Mouse (Mus musculus) intestine, postnatal 0 days (tissue): Measurements from ENCODE around the gene Tapbpl. TPM values are rescaled to one million over a fixed set of nuclear protein-coding genes. Genes with fewer than 3 reads are reported as not detected.

Experiments used
- ATAC-seq: fragments of 200-750 bp; cut with Nextera tagmentation; 2 replicates; pipeline ENCODE4 v1.8.0; 2017; ENCODE audit warnings: mild to moderate bottlenecking, moderate TSS enrichment, moderate library complexity
- H3K27ac ChIP-seq: fragments of 300-500 bp; sonication (generic); 2 replicates; pipeline ENCODE4 v1.5.1; 2014; ENCODE audit warnings: mild to moderate bottlenecking, low read depth, low read length, moderate library complexity
- H3K27me3 ChIP-seq: fragments of 300-500 bp; sonication (generic); replicated peaks from 2 replicates; pipeline ENCODE4 v1.6.1; 2014; ENCODE audit warnings: low read length, mixed read lengths; ENCODE audit not compliant: control insufficient read depth, insufficient read depth
- H3K36me3 ChIP-seq: fragments of 300-500 bp; sonication (generic); 2 replicates; pipeline ENCODE4 v1.6.1; 2014; ENCODE audit warnings: mild to moderate bottlenecking, moderate library complexity; ENCODE audit not compliant: control insufficient read depth, insufficient read depth
- H3K4me1 ChIP-seq: fragments of 300-500 bp; sonication (generic); replicated peaks from 2 replicates; pipeline ENCODE4 v1.6.1; 2014; ENCODE audit warnings: antibody characterized with exemption, low read length, mixed read lengths; ENCODE audit not compliant: control insufficient read depth, insufficient read depth
- H3K4me2 ChIP-seq: fragments of 300-500 bp; sonication (generic); replicated peaks from 2 replicates; pipeline ENCODE4 v1.6.1; 2014; ENCODE audit warnings: low read depth, mild to moderate bottlenecking, moderate library complexity
- H3K4me3 ChIP-seq: fragments of 300-500 bp; sonication (generic); 2 replicates; pipeline ENCODE4 v1.5.1; 2014; ENCODE audit warnings: low read depth, low read length
- H3K9ac ChIP-seq: fragments of 300-500 bp; sonication (generic); 2 replicates; pipeline ENCODE4 v1.6.1; 2014; ENCODE audit warnings: mild to moderate bottlenecking, low read depth, low read length
- H3K9me3 ChIP-seq: fragments of 300-500 bp; sonication (generic); 2 replicates; pipeline ENCODE4 v1.6.1; 2016; ENCODE audit warnings: mixed run types; ENCODE audit not compliant: control insufficient read depth
- CTCF ChIP-seq: sonication (generic); IDR thresholded peaks from 2 replicates; pipeline ENCODE4 v1.5.1; 2016; ENCODE audit warnings: low read depth, mild to moderate bottlenecking, control low read depth, antibody characterized with exemption, moderate library complexity
- WGBS: fragments of 180-500 bp; shearing (Covaris S2); extraction: QIAGEN DNeasy Blood & Tissue Kit; methylation state at CpG from one replicate; pipeline ENCODE4 v1.1.7; 2014; 5-methylcytosine and 5-hydroxymethylcytosine counted together
- polyA plus RNA-seq: library from polyadenylated mRNA; unstranded; fragments of >200 nt; fragmentation: Nextera tagmentation; extraction: Ambion mirVana; gene quantifications from 2 replicates; pipeline ENCODE4 v1.2.1, GENCODE M21; 2015

The Tapbpl gene
- polyA plus RNA-seq, 1 experiment from 2014 or later: 25.9 TPM

GRCm38 (mm10) chr6:125241566-125241965 is 9.9 kb upstream of the Tapbpl start:
- H3K27me3 ChIP-seq: no peaks in the 10 kb centered on the region
- H3K27ac ChIP-seq: no peak overlapping the region
- no peaks in the 10 kb centered on the region for H3K4me1 ChIP-seq
- H3K9ac ChIP-seq: no peak overlapping the region
- 79% methylated on average over 8 of the region's 8 CpGs for WGBS
- TF ChIP-seq CTCF: no peak
- no peaks in the 10 kb centered on the region for H3K36me3 ChIP-seq
- no peak overlapping the region for H3K4me3 ChIP-seq
- H3K4me2 ChIP-seq: no peak overlapping the region
- ATAC-seq: no peak
- no peaks in the 10 kb centered on the region for H3K9me3 ChIP-seq

DNA sequence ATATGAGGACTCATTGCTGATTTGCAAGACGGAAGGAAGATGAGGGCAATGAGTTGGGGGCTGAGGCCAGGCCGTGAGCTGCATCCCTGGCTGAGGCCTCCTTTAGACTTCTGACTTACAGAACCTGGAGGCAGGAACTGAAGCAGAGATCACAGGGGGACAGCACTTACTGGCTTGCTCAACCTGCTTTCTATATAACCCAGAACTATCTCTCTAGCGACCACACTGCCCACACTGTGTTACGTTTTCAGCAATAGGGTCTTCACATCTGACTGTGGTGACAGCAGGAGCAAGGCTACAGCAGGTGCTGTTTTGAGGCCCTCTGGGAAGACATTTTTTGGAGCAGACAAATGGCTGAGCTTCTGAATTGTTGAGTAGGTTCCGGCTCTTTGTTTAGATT is 9.0 kb upstream of the Tapbpl start:
- no peak overlapping the region for H3K4me3 ChIP-seq
- no peak overlapping the region for H3K27ac ChIP-seq
- no peaks in the 10 kb centered on the region for H3K36me3 ChIP-seq
- 79% methylated on average over 5 of the region's 5 CpGs for WGBS
- no peaks in the 10 kb centered on the region for H3K27me3 ChIP-seq
- H3K9me3 ChIP-seq: no peaks in the 10 kb centered on the region
- no peaks in the 10 kb centered on the region for H3K4me1 ChIP-seq
- no peak for ATAC-seq
- no peak overlapping the region for H3K4me2 ChIP-seq
- H3K9ac ChIP-seq: no peak overlapping the region
- TF ChIP-seq CTCF: no peak

DNA sequence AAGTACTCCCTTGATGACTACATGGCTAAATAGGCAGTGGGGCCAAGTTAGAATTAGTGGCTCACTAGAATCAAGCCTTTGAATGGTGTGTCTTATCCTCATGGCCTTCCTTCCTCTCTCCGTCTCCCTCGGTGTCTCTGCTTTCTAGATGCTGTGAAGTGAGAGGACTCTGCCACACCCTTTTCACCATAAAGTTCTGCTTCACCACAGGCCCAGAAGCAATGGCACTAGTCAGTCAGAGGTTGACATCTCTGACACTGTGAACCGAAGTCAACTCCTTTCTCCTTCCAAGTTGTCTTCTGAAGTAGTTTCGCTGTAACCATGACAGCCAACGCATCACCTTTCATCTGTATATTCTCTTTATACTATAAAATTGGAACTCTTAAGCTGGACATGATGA is 7.9 kb upstream of the Tapbpl start:
- Histone ChIP-seq H3K27ac (no peak overlapping the region), H3K27me3 (no peaks in the 10 kb centered on the region), H3K36me3 (no peaks in the 10 kb centered on the region), H3K4me2 (no peak overlapping the region), H3K4me1 (no peaks in the 10 kb centered on the region), H3K9ac (no peak overlapping the region), H3K4me3 (no peak overlapping the region), H3K9me3 (no peaks in the 10 kb centered on the region)
- ATAC-seq: no peak
- WGBS: 89% methylated on average over 5 of the region's 5 CpGs
- TF ChIP-seq CTCF: no peak

GRCm38 (mm10) chr6:125238396-125238795 is 6.7 kb upstream of the Tapbpl start:
- Histone ChIP-seq H3K9ac (no peak overlapping the region), H3K36me3 (no peaks in the 10 kb centered on the region), H3K4me3 (no peak overlapping the region), H3K4me1 (no peaks in the 10 kb centered on the region), H3K9me3 (no peaks in the 10 kb centered on the region), H3K27me3 (no peaks in the 10 kb centered on the region), H3K27ac (no peak overlapping the region), H3K4me2 (no peak overlapping the region)
- peak; percentile 25; the same call in 1 of the 2 replicates for TF ChIP-seq CTCF
- 48% methylated on average over 6 of the region's 6 CpGs for WGBS
- no peak for ATAC-seq

- Histone ChIP-seq H3K9me3 (no peaks in the 10 kb centered on the region), H3K36me3 (no peaks in the 10 kb centered on the region), H3K9ac (no peak overlapping the region), H3K27me3 (no peaks in the 10 kb centered on the region), H3K4me1 (no peaks in the 10 kb centered on the region), H3K4me2 (no peak overlapping the region), H3K27ac (no peak overlapping the region), H3K4me3 (no peak overlapping the region)
- WGBS: 83% methylated on average over 4 of the region's 4 CpGs
- TF ChIP-seq CTCF: no peak
- no peak for ATAC-seq
Observed at GRCm38 (mm10) chr6:125237421-125237820, 5.8 kb upstream of the Tapbpl start.

DNA sequence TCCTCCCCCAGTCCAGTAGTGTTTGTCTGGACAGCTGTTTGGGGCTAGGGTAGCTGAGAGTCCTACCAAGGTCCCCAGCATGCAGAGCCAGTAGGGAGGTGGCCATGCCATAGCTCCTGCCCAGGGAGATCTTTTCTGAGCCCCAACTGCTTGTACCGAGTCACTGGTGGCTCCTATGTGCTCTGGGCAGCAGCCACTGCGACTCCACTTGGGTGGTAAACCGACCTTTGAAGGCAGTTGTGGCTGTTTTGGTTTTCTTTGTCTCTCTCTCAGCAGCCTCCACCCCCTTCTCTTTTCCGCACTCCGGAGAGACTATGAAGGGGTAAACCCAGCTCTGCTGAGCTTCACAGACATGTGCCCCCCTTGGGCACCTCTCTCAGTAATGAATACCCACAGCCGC is 5.1 kb upstream of the Tapbpl start, which contains the start of gene Cd27:
Gene Cd27 (minus strand): TSS at position 229 of the 400 bp plus-strand sequence.
- Histone ChIP-seq H3K9me3 (no peaks in the 10 kb centered on the region), H3K36me3 (no peaks in the 10 kb centered on the region), H3K4me3 (no peak within 1 kb of the TSS), H3K4me2 (no peak within 1 kb of the TSS), H3K27me3 (no peaks in the 10 kb centered on the region), H3K27ac (no peak within 1 kb of the TSS), H3K4me1 (no peaks in the 10 kb centered on the region; the same call in 1 of the 2 replicates), H3K9ac (no peak within 1 kb of the TSS)
- WGBS: 73% methylated on average over 6 of the region's 6 CpGs
- TF ChIP-seq CTCF: no peak
- no peak for ATAC-seq

- Histone ChIP-seq H3K4me2 (no peak overlapping the region), H3K27ac (no peak overlapping the region), H3K36me3 (no peaks in the 10 kb centered on the region), H3K9me3 (no peaks in the 10 kb centered on the region), H3K27me3 (no peaks in the 10 kb centered on the region), H3K4me3 (no peak overlapping the region), H3K9ac (no peak overlapping the region), H3K4me1 (no peaks in the 10 kb centered on the region; the same call in 1 of the 2 replicates)
- TF ChIP-seq CTCF: no peak
- no peak for ATAC-seq
- 86% methylated on average over 6 of the region's 6 CpGs for WGBS
Observed at GRCm38 (mm10) chr6:125236341-125236740, 4.7 kb upstream of the Tapbpl start.
